Mouse (Mus musculus): Measurements from ENCODE around the gene Pex19. TPM values are rescaled to one million over a fixed set of nuclear protein-coding genes. Genes with fewer than 3 reads are reported as not detected.

Gene Pex19
- polyA plus RNA-seq, 1 experiment from 2014 or later: 110 TPM

DNA sequence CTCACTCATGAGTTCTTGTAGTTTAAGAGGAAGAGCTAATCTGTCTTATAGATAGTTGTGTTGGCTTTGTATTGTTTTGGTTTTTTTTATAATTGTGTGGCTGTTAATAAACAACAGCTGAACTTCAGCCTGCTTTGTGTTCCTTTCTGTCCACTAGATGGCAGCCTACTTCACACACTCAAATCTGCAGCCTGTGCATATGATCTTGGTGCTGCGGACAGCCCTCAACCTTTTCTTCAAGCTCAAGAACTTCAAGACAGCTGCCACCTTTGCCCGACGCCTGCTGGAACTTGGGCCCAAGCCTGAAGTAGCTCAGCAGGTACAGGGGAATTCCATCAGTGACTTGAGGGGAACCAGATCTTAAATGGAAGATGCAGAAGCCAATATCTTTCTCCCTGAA lies 6.8 kb upstream of the Pex19 start:
- 47% methylated on average over 3 of the region's 3 CpGs for WGBS
- H3K36me3 ChIP-seq (ENCODE audit: insufficient read depth): peaks cover 87% of the 10 kb centered on the region
- peak; percentile 87 for DNase-seq
- H3K27me3 ChIP-seq (ENCODE audit: insufficient read depth, low read length): no peaks in the 10 kb centered on the region
- no peaks in the 10 kb centered on the region for H3K4me1 ChIP-seq (ENCODE audit: insufficient read depth)
- no peak overlapping the region for H3K4me3 ChIP-seq (ENCODE audit: low read depth, low read length)
- H3K27ac ChIP-seq (ENCODE audit: low read depth): no peak overlapping the region
- no peak overlapping the region for H3K9ac ChIP-seq
- TF ChIP-seq CTCF (IDR thresholded peaks at IDR 0.05; ENCODE audit: low read depth): peak; percentile 82
- H3K9me3 ChIP-seq (ENCODE audit: low read depth, low read length): no peaks in the 10 kb centered on the region
- no peak overlapping the region for H3K4me2 ChIP-seq
- peak; percentile 44; the same call in 1 of the 2 replicates for ATAC-seq (ENCODE audit: insufficient read depth)

DNA sequence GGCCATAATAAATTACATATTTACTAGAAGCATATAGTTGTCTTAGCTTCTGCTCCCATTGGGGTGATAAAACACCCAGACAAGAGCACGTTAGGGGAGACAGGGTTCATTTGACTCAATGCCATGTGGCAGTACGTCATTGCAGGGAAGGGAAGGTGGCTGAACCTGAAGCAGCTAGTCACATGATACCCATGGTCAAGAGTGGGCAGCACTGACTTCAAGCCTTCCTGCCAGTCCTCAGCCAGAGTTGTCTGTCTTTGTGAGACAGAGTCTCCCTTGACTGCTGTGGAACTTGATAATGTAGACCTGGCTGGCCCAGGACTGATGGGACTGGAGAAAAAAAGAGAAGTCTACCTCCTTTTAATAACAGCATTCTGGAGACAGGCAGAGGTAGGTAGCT lies 3.9 kb upstream of the Pex19 start:
- no peak for TF ChIP-seq CTCF (IDR thresholded peaks at IDR 0.05; ENCODE audit: low read depth)
- H3K36me3 ChIP-seq (ENCODE audit: insufficient read depth): peaks cover 57% of the 10 kb centered on the region
- no peak overlapping the region for H3K9ac ChIP-seq
- H3K27ac ChIP-seq (ENCODE audit: low read depth): no peak overlapping the region
- ATAC-seq (ENCODE audit: insufficient read depth) (no peak), DNase-seq (no peak)
- H3K27me3 ChIP-seq (ENCODE audit: insufficient read depth, low read length): no peaks in the 10 kb centered on the region
- H3K4me2 ChIP-seq: no peak overlapping the region
- no peaks in the 10 kb centered on the region for H3K9me3 ChIP-seq (ENCODE audit: low read depth, low read length)
- 80% methylated on average over 2 of the region's 2 CpGs for WGBS
- no peak overlapping the region for H3K4me3 ChIP-seq (ENCODE audit: low read depth, low read length)
- peaks cover 3% of the 10 kb centered on the region; the same call in 1 of the 2 replicates for H3K4me1 ChIP-seq (ENCODE audit: insufficient read depth)

DNA sequence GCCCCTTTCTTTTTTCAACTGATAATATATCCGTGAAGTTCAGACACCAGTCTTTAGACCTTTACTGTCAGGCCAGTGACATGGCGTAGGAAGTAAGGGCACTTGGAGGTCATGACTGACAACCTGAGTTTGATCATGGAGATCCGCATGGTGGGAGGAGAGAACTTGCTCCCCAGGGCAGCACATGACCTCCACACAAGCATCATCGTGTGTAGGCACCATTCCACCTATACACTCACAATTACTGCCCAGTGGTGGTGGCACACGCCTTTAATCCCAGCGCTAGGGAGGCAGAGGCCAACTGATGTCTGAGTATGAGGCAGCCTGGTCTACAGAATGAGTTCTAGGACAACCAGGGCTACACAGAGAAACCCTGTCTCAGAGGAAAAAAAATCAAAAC lies 2.0 kb upstream of the Pex19 start:
- 76% methylated on average over 6 of the region's 6 CpGs for WGBS
- TF ChIP-seq CTCF (IDR thresholded peaks at IDR 0.05; ENCODE audit: low read depth): no peak
- peaks cover 48% of the 10 kb centered on the region for H3K36me3 ChIP-seq (ENCODE audit: insufficient read depth)

DNA sequence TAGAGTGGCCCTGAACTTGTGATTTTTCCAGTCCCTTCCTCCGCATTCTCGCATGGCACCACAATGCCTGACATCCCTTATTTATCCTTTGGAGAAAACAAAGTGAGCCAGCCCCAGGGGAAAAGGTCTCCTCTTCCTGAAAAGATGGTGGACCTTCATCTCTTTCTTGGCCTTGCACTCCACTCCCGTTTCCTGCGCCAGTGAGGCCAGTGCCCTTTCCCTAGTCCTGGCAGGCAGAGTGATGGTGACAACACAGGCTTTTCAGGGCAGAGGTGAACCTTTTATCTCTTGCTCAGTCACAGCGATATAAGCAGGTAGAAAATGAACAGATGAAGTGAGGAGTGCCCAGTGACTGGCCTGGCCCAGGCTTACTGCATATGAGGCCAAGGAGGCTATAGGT lies 932 bp downstream of the Pex19 start:
- H3K27ac ChIP-seq (ENCODE audit: low read depth): no peak overlapping the region
- no peak for DNase-seq
- no peak for ATAC-seq (ENCODE audit: insufficient read depth)
- H3K9ac ChIP-seq: peak overlapping the region; percentile 88
- H3K4me3 ChIP-seq (ENCODE audit: low read depth, low read length): peak overlapping the region; percentile 86
- peaks cover 4% of the 10 kb centered on the region; the same call in 1 of the 2 replicates for H3K4me1 ChIP-seq (ENCODE audit: insufficient read depth)
- no peak for TF ChIP-seq CTCF (IDR thresholded peaks at IDR 0.05; ENCODE audit: low read depth)
- no peaks in the 10 kb centered on the region for H3K27me3 ChIP-seq (ENCODE audit: insufficient read depth, low read length)
- WGBS: 23% methylated on average over 5 of the region's 5 CpGs
- H3K9me3 ChIP-seq (ENCODE audit: low read depth, low read length): no peaks in the 10 kb centered on the region
- H3K36me3 ChIP-seq (ENCODE audit: insufficient read depth): peaks cover 46% of the 10 kb centered on the region
- H3K4me2 ChIP-seq: peak overlapping the region; percentile 75

More for the DNA sequence above, 2.0 kb upstream of the Pex19 start:
- DNase-seq: no peak
- Histone ChIP-seq H3K27me3 (ENCODE audit: insufficient read depth, low read length) (no peaks in the 10 kb centered on the region), H3K4me3 (ENCODE audit: low read depth, low read length) (no peak overlapping the region), H3K9ac (no peak overlapping the region), H3K9me3 (ENCODE audit: low read depth, low read length) (no peaks in the 10 kb centered on the region), H3K4me2 (no peak overlapping the region), H3K27ac (ENCODE audit: low read depth) (no peak overlapping the region), H3K4me1 (ENCODE audit: insufficient read depth) (peaks cover 4% of the 10 kb centered on the region; the same call in 1 of the 2 replicates)
- ATAC-seq (ENCODE audit: insufficient read depth): no peak

DNA sequence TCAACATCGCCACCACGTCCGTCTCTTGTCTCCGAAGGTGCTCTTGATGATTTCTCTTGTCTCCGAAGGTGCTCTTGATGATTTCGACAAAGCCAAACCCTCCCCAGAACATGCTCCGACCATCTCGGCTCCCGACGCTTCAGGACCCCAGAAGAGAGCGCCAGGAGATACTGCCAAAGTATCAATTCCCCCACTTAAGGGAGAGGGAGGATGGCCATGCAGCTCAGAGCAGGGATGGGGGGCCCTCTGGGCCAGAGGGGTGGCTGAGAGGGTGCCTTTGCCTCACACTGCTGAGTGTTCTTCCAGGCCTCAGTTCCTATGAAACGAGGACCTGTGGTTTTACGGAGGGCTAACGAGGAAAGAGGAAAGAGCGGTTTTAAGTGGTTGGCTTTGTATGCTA lies 2.0 kb downstream of the Pex19 start:
- no peak for DNase-seq
- H3K27me3 ChIP-seq (ENCODE audit: insufficient read depth, low read length): no peaks in the 10 kb centered on the region
- H3K4me1 ChIP-seq (ENCODE audit: insufficient read depth): peaks cover 4% of the 10 kb centered on the region; the same call in 1 of the 2 replicates
- ATAC-seq (ENCODE audit: insufficient read depth): no peak
- no peak overlapping the region for H3K4me3 ChIP-seq (ENCODE audit: low read depth, low read length)
- no peak overlapping the region for H3K9ac ChIP-seq
- H3K36me3 ChIP-seq (ENCODE audit: insufficient read depth): peaks cover 45% of the 10 kb centered on the region
- WGBS: 93% methylated on average over 15 of the region's 15 CpGs
- H3K9me3 ChIP-seq (ENCODE audit: low read depth, low read length): no peaks in the 10 kb centered on the region
- H3K27ac ChIP-seq (ENCODE audit: low read depth): no peak overlapping the region
- no peak for TF ChIP-seq CTCF (IDR thresholded peaks at IDR 0.05; ENCODE audit: low read depth)
- H3K4me2 ChIP-seq: no peak overlapping the region

DNA sequence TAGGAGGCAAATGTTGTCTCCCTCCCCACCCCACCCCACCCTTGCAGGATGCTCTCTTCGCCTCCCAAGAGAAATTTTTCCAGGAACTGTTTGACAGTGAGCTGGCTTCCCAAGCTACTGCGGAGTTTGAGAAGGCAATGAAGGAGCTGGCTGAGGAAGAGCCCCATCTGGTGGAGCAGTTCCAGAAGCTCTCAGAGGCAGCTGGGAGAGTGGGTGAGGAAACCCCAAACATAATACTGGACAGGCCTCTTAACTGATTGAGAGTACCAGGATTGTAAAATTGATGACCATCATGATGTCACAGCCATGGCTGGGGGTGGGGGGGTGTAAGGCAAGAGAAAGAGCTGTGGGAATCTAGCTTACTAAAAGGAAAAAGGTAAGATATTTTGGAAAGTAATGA lies 2.6 kb downstream of the Pex19 start:
- peak; percentile 47 for DNase-seq
- Histone ChIP-seq H3K4me2 (no peak overlapping the region), H3K9ac (no peak overlapping the region), H3K4me1 (ENCODE audit: insufficient read depth) (peaks cover 4% of the 10 kb centered on the region; the same call in 1 of the 2 replicates), H3K27me3 (ENCODE audit: insufficient read depth, low read length) (no peaks in the 10 kb centered on the region), H3K9me3 (ENCODE audit: low read depth, low read length) (no peaks in the 10 kb centered on the region), H3K27ac (ENCODE audit: low read depth) (no peak overlapping the region), H3K4me3 (ENCODE audit: low read depth, low read length) (no peak overlapping the region), H3K36me3 (ENCODE audit: insufficient read depth) (peaks cover 50% of the 10 kb centered on the region)
- WGBS: 52% methylated on average over 2 of the region's 2 CpGs
- TF ChIP-seq CTCF (IDR thresholded peaks at IDR 0.05; ENCODE audit: low read depth): peak; percentile 40
- no peak for ATAC-seq (ENCODE audit: insufficient read depth)

DNA sequence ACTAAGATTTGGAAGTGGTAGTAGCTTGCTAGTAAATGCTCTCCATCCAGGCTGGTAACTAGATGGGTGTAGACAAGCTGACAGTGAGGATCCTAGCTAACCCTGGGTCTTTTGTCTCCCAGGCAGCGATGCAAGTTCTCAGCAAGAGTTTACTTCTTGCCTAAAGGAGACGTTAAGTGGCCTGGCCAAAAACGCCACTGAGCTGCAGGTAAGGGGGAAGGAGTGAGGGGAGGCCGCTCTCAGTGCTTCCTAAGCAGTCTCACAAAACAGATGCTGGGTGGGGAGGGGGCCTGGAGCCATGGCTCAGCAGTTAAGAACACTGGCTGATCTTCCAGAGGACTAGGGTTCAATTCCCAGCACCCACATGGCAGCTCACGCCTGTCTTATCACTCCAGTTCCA lies 3.2 kb downstream of the Pex19 start:
- no peaks in the 10 kb centered on the region for H3K9me3 ChIP-seq (ENCODE audit: low read depth, low read length)
- peaks cover 4% of the 10 kb centered on the region; the same call in 1 of the 2 replicates for H3K4me1 ChIP-seq (ENCODE audit: insufficient read depth)
- H3K27ac ChIP-seq (ENCODE audit: low read depth): no peak overlapping the region
- ATAC-seq (ENCODE audit: insufficient read depth) (no peak), DNase-seq (no peak)
- H3K9ac ChIP-seq: no peak overlapping the region
- TF ChIP-seq CTCF (IDR thresholded peaks at IDR 0.05; ENCODE audit: low read depth): no peak
- 91% methylated on average over 5 of the region's 5 CpGs for WGBS
- H3K4me2 ChIP-seq: no peak overlapping the region
- H3K27me3 ChIP-seq (ENCODE audit: insufficient read depth, low read length): no peaks in the 10 kb centered on the region
- H3K36me3 ChIP-seq (ENCODE audit: insufficient read depth): peaks cover 57% of the 10 kb centered on the region
- no peak overlapping the region for H3K4me3 ChIP-seq (ENCODE audit: low read depth, low read length)

DNA sequence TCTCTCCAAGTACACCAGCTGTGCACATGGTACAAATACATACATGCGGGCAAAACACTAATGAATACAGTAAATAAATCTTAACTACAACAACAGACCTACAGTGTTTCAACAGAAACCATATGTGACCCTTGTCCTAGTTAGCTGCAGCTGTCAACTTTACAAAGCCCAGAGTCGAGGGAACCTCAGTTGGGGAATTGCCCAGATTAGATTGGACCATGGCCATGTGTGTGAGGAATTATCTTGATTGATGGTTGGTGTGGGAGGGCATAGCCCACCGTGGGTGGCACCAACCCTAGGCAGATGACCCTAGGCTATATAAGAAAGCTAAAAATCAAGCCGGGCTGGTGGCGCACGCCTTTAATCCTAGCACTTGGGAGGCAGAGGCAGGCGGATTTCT lies 5.8 kb downstream of the Pex19 start:
- Histone ChIP-seq H3K4me1 (ENCODE audit: insufficient read depth) (peaks cover 4% of the 10 kb centered on the region; the same call in 1 of the 2 replicates), H3K27ac (ENCODE audit: low read depth) (no peak overlapping the region), H3K9me3 (ENCODE audit: low read depth, low read length) (no peaks in the 10 kb centered on the region), H3K27me3 (ENCODE audit: insufficient read depth, low read length) (no peaks in the 10 kb centered on the region), H3K4me2 (no peak overlapping the region), H3K9ac (no peak overlapping the region), H3K36me3 (ENCODE audit: insufficient read depth) (peaks cover 72% of the 10 kb centered on the region), H3K4me3 (ENCODE audit: low read depth, low read length) (no peak overlapping the region)
- ATAC-seq (ENCODE audit: insufficient read depth): no peak
- TF ChIP-seq CTCF (IDR thresholded peaks at IDR 0.05; ENCODE audit: low read depth): no peak
- 83% methylated on average over 7 of the region's 7 CpGs for WGBS
- peak; percentile 21 for DNase-seq

Measured in lung, embryonic 14.5 days (tissue).